Mouse (Mus musculus): ENCODE measurements at regions not wholly inside any gene's neighbourhood (a gene's known extent, or its start where the extent isn't known, plus 50 kb on each side); places are given as distances from the start of the nearest gene placed in this dataset.

DNA sequence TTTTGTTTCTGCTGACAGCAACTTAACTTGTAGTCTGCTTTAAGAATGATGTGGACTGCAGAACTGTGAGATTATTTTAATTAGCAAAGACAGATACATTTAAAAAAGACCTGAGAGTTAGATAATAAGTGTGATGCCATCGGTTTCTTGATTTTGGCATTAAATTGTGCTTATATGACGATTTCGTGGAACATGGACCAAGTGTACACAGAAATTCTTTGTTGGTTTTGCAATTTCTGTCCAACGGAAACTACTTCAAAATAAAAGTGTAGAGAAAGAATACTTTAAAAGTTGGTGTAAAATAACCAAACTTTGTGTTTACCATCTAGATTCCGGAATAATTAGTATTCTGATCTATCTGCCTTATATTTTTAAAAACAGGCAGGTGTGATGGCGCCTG is 81.4 kb upstream of the Pik3r1 start:
- 94% methylated on average over 6 of the region's 6 CpGs for WGBS
- Histone ChIP-seq H3K4me3 (ENCODE audit: low read depth, low read length) (no peak overlapping the region), H3K9me3 (replicated peaks; ENCODE audit: control insufficient read depth, low read length, poor library complexity, severe bottlenecking) (no peaks in the 10 kb centered on the region), H3K4me1 (ENCODE audit: control insufficient read depth, insufficient read depth, low read length) (no peaks in the 10 kb centered on the region), H3K27ac (ENCODE audit: low read length) (no peak overlapping the region), H3K4me2 (ENCODE audit: low read length) (no peak overlapping the region), H3K27me3 (ENCODE audit: control insufficient read depth, insufficient read depth, low read depth, low read length) (no peaks in the 10 kb centered on the region), H3K36me3 (ENCODE audit: control insufficient read depth, insufficient read depth, low read length) (no peaks in the 10 kb centered on the region), H3K9ac (ENCODE audit: low read depth, low read length) (no peak overlapping the region)
- ATAC-seq: no peak

GRCm38 (mm10) chr13:101851329-101851728 is 83.3 kb upstream of the Pik3r1 start:
- no peak overlapping the region for H3K4me3 ChIP-seq (ENCODE audit: low read depth, low read length)
- H3K36me3 ChIP-seq (ENCODE audit: control insufficient read depth, insufficient read depth, low read length): no peaks in the 10 kb centered on the region
- no peaks in the 10 kb centered on the region for H3K27me3 ChIP-seq (ENCODE audit: control insufficient read depth, insufficient read depth, low read depth, low read length)
- H3K4me1 ChIP-seq (ENCODE audit: control insufficient read depth, insufficient read depth, low read length): no peaks in the 10 kb centered on the region
- 55% methylated on average over 6 of the region's 6 CpGs for WGBS
- H3K9ac ChIP-seq (ENCODE audit: low read depth, low read length): no peak overlapping the region
- ATAC-seq: no peak
- H3K27ac ChIP-seq (ENCODE audit: low read length): no peak overlapping the region
- no peak overlapping the region for H3K4me2 ChIP-seq (ENCODE audit: low read length)
- H3K9me3 ChIP-seq (replicated peaks; ENCODE audit: control insufficient read depth, low read length, poor library complexity, severe bottlenecking): no peaks in the 10 kb centered on the region

- Histone ChIP-seq H3K27ac (ENCODE audit: low read length) (no peak overlapping the region), H3K4me1 (ENCODE audit: control insufficient read depth, insufficient read depth, low read length) (no peaks in the 10 kb centered on the region), H3K36me3 (ENCODE audit: control insufficient read depth, insufficient read depth, low read length) (no peaks in the 10 kb centered on the region), H3K27me3 (ENCODE audit: control insufficient read depth, insufficient read depth, low read depth, low read length) (no peaks in the 10 kb centered on the region), H3K4me2 (ENCODE audit: low read length) (no peak overlapping the region), H3K4me3 (ENCODE audit: low read depth, low read length) (no peak overlapping the region), H3K9me3 (replicated peaks; ENCODE audit: control insufficient read depth, low read length, poor library complexity, severe bottlenecking) (no peaks in the 10 kb centered on the region), H3K9ac (ENCODE audit: low read depth, low read length) (no peak overlapping the region)
- ATAC-seq: no peak
- WGBS: 90% methylated on average over 5 of the region's 5 CpGs
Observed at GRCm38 (mm10) chr13:101852960-101853359, 84.9 kb upstream of the Pik3r1 start.

DNA sequence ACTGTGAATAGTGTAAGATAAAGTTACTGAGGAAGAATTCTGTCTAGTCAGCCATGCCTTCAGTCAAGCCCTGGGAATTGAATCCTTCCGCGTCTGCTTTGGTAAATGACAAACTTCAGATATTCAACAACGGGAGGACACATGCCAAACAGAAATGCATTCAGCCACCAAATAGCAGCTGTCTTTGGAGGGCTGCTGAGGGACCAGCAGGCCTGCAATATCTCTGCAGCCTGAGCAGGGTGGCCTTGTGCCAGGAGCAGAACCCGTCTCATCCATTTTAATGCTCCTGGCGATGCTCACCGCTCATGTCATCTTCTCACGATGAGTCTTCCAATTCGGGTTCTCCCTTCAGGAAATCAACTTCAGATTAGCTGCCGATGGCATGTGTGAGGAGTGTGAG is 87.1 kb upstream of the Pik3r1 start:
- no peaks in the 10 kb centered on the region for H3K9me3 ChIP-seq (replicated peaks; ENCODE audit: control insufficient read depth, low read length, poor library complexity, severe bottlenecking)
- ATAC-seq: no peak
- 71% methylated on average over 9 of the region's 9 CpGs for WGBS
- no peak overlapping the region for H3K9ac ChIP-seq (ENCODE audit: low read depth, low read length)
- no peak overlapping the region for H3K4me2 ChIP-seq (ENCODE audit: low read length)
- H3K4me3 ChIP-seq (ENCODE audit: low read depth, low read length): no peak overlapping the region
- no peaks in the 10 kb centered on the region for H3K27me3 ChIP-seq (ENCODE audit: control insufficient read depth, insufficient read depth, low read depth, low read length)
- H3K4me1 ChIP-seq (ENCODE audit: control insufficient read depth, insufficient read depth, low read length): no peaks in the 10 kb centered on the region
- H3K36me3 ChIP-seq (ENCODE audit: control insufficient read depth, insufficient read depth, low read length): no peaks in the 10 kb centered on the region
- no peak overlapping the region for H3K27ac ChIP-seq (ENCODE audit: low read length)

DNA sequence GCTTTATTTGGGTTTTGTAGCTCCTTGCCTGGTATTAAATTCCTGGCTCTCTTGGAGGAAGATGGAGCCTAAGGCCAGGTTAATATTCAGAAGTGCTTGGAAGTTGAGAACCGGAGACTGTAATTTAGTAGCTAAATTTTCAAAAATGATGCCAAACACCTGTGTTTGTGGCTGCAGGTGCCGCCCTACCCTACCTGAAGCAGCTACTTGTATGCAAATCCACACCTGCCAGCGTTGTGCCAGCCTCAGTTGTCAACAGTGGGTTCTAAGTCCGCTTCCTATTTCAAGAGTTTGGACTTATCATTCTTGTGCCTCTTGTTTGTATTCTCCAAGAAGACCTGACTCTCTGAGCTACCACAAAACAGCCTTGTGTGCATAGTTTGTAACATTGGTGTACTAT is 92.7 kb upstream of the Pik3r1 start:
- no peaks in the 10 kb centered on the region for H3K27me3 ChIP-seq (ENCODE audit: control insufficient read depth, insufficient read depth, low read depth, low read length)
- ATAC-seq: no peak
- H3K9me3 ChIP-seq (replicated peaks; ENCODE audit: control insufficient read depth, low read length, poor library complexity, severe bottlenecking): no peaks in the 10 kb centered on the region
- H3K27ac ChIP-seq (ENCODE audit: low read length): no peak overlapping the region
- no peak overlapping the region for H3K9ac ChIP-seq (ENCODE audit: low read depth, low read length)
- H3K4me2 ChIP-seq (ENCODE audit: low read length): no peak overlapping the region
- no peaks in the 10 kb centered on the region for H3K4me1 ChIP-seq (ENCODE audit: control insufficient read depth, insufficient read depth, low read length)
- no peak overlapping the region for H3K4me3 ChIP-seq (ENCODE audit: low read depth, low read length)
- 92% methylated on average over 4 of the region's 4 CpGs for whole genome bisulfite sequencing
- H3K36me3 ChIP-seq (ENCODE audit: control insufficient read depth, insufficient read depth, low read length): no peaks in the 10 kb centered on the region

- 84% methylated on average over 13 of the region's 13 CpGs for WGBS
- no peak overlapping the region for H3K4me3 ChIP-seq (ENCODE audit: low read depth, low read length)
- no peak overlapping the region for H3K4me2 ChIP-seq (ENCODE audit: low read length)
- H3K9me3 ChIP-seq (replicated peaks; ENCODE audit: control insufficient read depth, low read length, poor library complexity, severe bottlenecking): no peaks in the 10 kb centered on the region
- H3K36me3 ChIP-seq (ENCODE audit: control insufficient read depth, insufficient read depth, low read length): no peaks in the 10 kb centered on the region
- no peaks in the 10 kb centered on the region for H3K27me3 ChIP-seq (ENCODE audit: control insufficient read depth, insufficient read depth, low read depth, low read length)
- H3K9ac ChIP-seq (ENCODE audit: low read depth, low read length): no peak overlapping the region
- no peaks in the 10 kb centered on the region for H3K4me1 ChIP-seq (ENCODE audit: control insufficient read depth, insufficient read depth, low read length)
- ATAC-seq: no peak
- no peak overlapping the region for H3K27ac ChIP-seq (ENCODE audit: low read length)
Observed at GRCm38 (mm10) chr13:101862011-101862410, 94.0 kb upstream of the Pik3r1 start.

DNA sequence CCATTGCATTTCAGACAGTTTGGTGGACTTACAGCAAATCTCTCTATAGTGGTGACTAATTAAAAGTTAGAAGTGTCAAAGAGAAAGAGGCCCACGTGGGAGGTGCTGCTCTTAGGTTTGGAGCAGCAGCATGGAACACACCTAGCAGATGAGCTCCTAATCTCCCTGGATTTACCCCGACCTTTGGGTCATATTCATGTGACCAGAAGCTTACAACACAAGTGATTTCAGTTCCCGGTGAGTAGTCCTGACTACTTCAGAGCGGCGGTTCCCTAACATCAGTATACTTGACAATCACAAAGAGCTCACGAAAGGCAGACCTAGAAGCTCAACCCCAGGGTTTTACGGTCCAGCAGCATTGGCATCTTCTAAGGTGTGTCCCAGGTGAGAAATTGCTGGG is 95.0 kb upstream of the Pik3r1 start:
- H3K4me2 ChIP-seq (ENCODE audit: low read length): no peak overlapping the region
- 87% methylated on average over 7 of the region's 7 CpGs for WGBS
- no peak overlapping the region for H3K9ac ChIP-seq (ENCODE audit: low read depth, low read length)

DNA sequence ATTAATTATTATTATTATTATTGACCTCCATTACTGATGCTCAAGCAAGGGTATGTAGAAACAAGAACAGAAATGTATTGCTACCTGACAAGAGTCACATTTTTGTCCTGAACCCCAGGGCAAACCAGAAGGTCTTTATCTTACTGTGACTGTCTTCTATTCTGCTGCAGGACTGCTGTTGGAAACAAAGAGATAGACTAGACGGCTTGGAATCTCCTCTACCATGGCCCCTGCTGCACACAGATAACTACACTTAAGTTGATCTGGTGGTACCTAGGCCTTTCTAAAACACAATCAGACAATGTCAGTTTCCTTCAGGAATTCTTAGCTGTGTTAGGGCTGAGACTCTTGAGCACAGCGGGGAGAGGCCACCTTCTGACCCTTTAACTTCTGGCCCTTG is 95.6 kb upstream of the Pik3r1 start:
- Histone ChIP-seq H3K27ac (ENCODE audit: low read length) (no peak overlapping the region), H3K27me3 (ENCODE audit: control insufficient read depth, insufficient read depth, low read depth, low read length) (no peaks in the 10 kb centered on the region), H3K9me3 (replicated peaks; ENCODE audit: control insufficient read depth, low read length, poor library complexity, severe bottlenecking) (no peaks in the 10 kb centered on the region), H3K4me2 (ENCODE audit: low read length) (no peak overlapping the region), H3K9ac (ENCODE audit: low read depth, low read length) (no peak overlapping the region), H3K36me3 (ENCODE audit: control insufficient read depth, insufficient read depth, low read length) (no peaks in the 10 kb centered on the region), H3K4me3 (ENCODE audit: low read depth, low read length) (no peak overlapping the region), H3K4me1 (ENCODE audit: control insufficient read depth, insufficient read depth, low read length) (no peaks in the 10 kb centered on the region)
- 83% methylated on average over 2 of the region's 2 CpGs for WGBS
- ATAC-seq: no peak

More for the DNA sequence above, 95.0 kb upstream of the Pik3r1 start:
- no peak overlapping the region for H3K4me3 ChIP-seq (ENCODE audit: low read depth, low read length)
- no peaks in the 10 kb centered on the region for H3K36me3 ChIP-seq (ENCODE audit: control insufficient read depth, insufficient read depth, low read length)
- no peaks in the 10 kb centered on the region for H3K9me3 ChIP-seq (replicated peaks; ENCODE audit: control insufficient read depth, low read length, poor library complexity, severe bottlenecking)
- ATAC-seq: no peak
- H3K27me3 ChIP-seq (ENCODE audit: control insufficient read depth, insufficient read depth, low read depth, low read length): no peaks in the 10 kb centered on the region
- no peaks in the 10 kb centered on the region for H3K4me1 ChIP-seq (ENCODE audit: control insufficient read depth, insufficient read depth, low read length)
- H3K27ac ChIP-seq (ENCODE audit: low read length): no peak overlapping the region

- Histone ChIP-seq H3K27ac (ENCODE audit: low read length) (no peak overlapping the region), H3K36me3 (ENCODE audit: control insufficient read depth, insufficient read depth, low read length) (no peaks in the 10 kb centered on the region), H3K27me3 (ENCODE audit: control insufficient read depth, insufficient read depth, low read depth, low read length) (no peaks in the 10 kb centered on the region), H3K4me3 (ENCODE audit: low read depth, low read length) (no peak overlapping the region), H3K4me1 (ENCODE audit: control insufficient read depth, insufficient read depth, low read length) (no peaks in the 10 kb centered on the region), H3K4me2 (ENCODE audit: low read length) (no peak overlapping the region), H3K9ac (ENCODE audit: low read depth, low read length) (no peak overlapping the region), H3K9me3 (replicated peaks; ENCODE audit: control insufficient read depth, low read length, poor library complexity, severe bottlenecking) (no peaks in the 10 kb centered on the region)
- WGBS: 80% methylated on average over 4 of the region's 4 CpGs
- no peak for ATAC-seq
Observed at GRCm38 (mm10) chr13:101866843-101867242, 98.8 kb upstream of the Pik3r1 start.

DNA sequence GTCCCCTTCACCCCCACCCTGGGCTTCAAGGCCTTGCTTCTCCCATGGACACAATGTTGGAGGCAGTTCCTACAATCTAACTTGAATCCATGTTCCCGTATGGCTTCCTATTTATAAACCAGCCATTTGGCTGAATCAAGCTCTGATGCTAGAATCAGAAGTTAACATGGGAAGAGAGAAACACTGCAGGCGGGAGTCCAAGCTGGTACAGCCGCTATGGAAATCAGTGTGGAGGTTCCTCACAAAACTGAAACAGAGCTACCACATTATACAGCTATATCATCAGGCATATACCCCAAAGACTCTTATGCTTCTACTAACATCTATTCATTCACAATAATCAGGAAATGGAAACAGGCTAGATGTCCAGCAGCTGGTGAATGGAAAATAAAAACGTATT is 106.7 kb upstream of the Pik3r1 start:
- Histone ChIP-seq H3K4me3 (ENCODE audit: low read depth, low read length) (no peak overlapping the region), H3K9me3 (replicated peaks; ENCODE audit: control insufficient read depth, low read length, poor library complexity, severe bottlenecking) (no peaks in the 10 kb centered on the region), H3K27ac (ENCODE audit: low read length) (no peak overlapping the region), H3K9ac (ENCODE audit: low read depth, low read length) (no peak overlapping the region), H3K4me1 (ENCODE audit: control insufficient read depth, insufficient read depth, low read length) (no peaks in the 10 kb centered on the region), H3K4me2 (ENCODE audit: low read length) (no peak overlapping the region), H3K36me3 (ENCODE audit: control insufficient read depth, insufficient read depth, low read length) (no peaks in the 10 kb centered on the region), H3K27me3 (ENCODE audit: control insufficient read depth, insufficient read depth, low read depth, low read length) (no peaks in the 10 kb centered on the region)
- no peak for ATAC-seq
- WGBS: 88% methylated on average over 4 of the region's 4 CpGs

Data from midbrain, embryonic 16.5 days (tissue).